Mouse (Mus musculus) midbrain, embryonic 12.5 days (tissue): Measurements from ENCODE around the gene Rac2. TPM values are rescaled to one million over a fixed set of nuclear protein-coding genes. Genes with fewer than 3 reads are reported as not detected.

Experiments used
- ATAC-seq: fragments of 200-750 bp; cut with Nextera tagmentation; 2 replicates; pipeline ENCODE4 v1.8.0; 2017; ENCODE audit warnings: low read depth, moderate TSS enrichment, moderate library complexity; ENCODE audit not compliant: low FRiP score
- H3K27ac ChIP-seq: fragments of 300-500 bp; sonication (generic); replicated peaks from 2 replicates; pipeline ENCODE4 v1.5.1; 2016; ENCODE audit warnings: mild to moderate bottlenecking
- H3K27me3 ChIP-seq: fragments of 300-500 bp; sonication (generic); 2 replicates; pipeline ENCODE4 v1.6.1; 2016; ENCODE audit warnings: mild to moderate bottlenecking
- H3K36me3 ChIP-seq: fragments of 300-500 bp; sonication (generic); 2 replicates; pipeline ENCODE4 v1.6.1; 2016
- H3K4me1 ChIP-seq: fragments of 300-500 bp; sonication (generic); 2 replicates; pipeline ENCODE4 v1.6.1; 2016
- H3K4me2 ChIP-seq: fragments of 300-500 bp; sonication (generic); replicated peaks from 2 replicates; pipeline ENCODE4 v1.6.1; 2016; ENCODE audit warnings: mild to moderate bottlenecking, moderate library complexity
- H3K4me3 ChIP-seq: fragments of 300-500 bp; sonication (generic); 2 replicates; pipeline ENCODE4 v1.5.1; 2016; ENCODE audit warnings: mild to moderate bottlenecking
- H3K9ac ChIP-seq: fragments of 300-500 bp; sonication (generic); replicated peaks from 2 replicates; pipeline ENCODE4 v1.6.1; 2016; ENCODE audit warnings: mild to moderate bottlenecking, moderate library complexity
- H3K9me3 ChIP-seq: fragments of 300-500 bp; sonication (generic); 2 replicates; pipeline ENCODE4 v1.6.1; 2016; ENCODE audit warnings: mild to moderate bottlenecking
- WGBS: fragments of 180-500 bp; shearing (Covaris S2); methylation state at CpG from one replicate; pipeline ENCODE4 v1.1.7; 2016; 5-methylcytosine and 5-hydroxymethylcytosine counted together
- polyA plus RNA-seq: library from polyadenylated mRNA; unstranded; fragments of >200 nt; fragmentation: Nextera tagmentation; extraction: Ambion mirVana; gene quantifications from 2 replicates; pipeline ENCODE4 v1.2.1, GENCODE M21; 2016

The Rac2 gene
- 4.5 and 6.9 TPM in 2 replicates for polyA plus RNA-seq

DNA sequence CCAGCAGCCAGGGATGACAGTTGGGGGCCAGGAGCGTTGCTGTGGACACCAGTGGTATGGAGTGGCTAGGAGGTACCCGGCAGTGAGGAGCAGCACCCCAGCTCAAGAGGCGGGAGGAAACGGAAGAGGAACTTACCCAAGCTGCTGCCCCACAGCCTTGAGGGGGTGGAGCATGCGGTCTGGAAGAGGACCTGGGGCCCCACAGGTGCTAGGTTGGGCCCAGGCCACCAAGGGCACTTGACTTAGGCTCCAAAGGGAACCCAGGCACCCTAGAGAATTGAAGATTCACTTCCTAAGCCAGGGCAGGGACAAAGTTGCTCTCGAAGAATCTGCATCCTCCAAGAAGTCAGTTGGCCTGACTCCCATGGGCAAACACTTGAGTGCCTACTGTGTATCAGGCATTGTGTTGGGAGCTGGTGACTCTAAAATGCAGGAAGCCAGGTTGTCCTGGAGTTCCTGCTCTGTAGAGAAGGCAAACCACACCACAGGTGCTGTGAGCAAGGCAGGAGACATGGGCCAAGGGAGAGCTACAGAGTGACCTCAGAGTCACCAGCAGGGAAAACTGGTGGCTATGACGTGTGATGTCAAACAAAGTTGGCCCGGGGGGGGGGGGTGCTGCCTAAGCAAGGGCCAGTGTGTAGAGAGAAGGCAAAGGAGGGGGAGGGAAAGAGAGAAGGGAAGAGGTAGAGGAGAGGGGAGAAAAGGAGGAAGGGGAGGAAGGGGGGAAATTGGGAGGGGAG, at the start of gene Rac2:
Gene Rac2, minus strand, starts transcription at position 126 of the 740 bp plus-strand sequence.
- no peaks in the 10 kb centered on the region for H3K4me1 ChIP-seq
- H3K27ac ChIP-seq = no peak within 1 kb of the TSS
- H3K9ac ChIP-seq = no peak within 1 kb of the TSS
- no peak within 1 kb of the TSS for H3K4me3 ChIP-seq
- peaks cover 4% of the 10 kb centered on the region for H3K27me3 ChIP-seq
- no peaks in the 10 kb centered on the region for H3K36me3 ChIP-seq
- no peak for ATAC-seq
- 83% methylated on average over 8 of the region's 8 CpGs for WGBS
- H3K4me2 ChIP-seq = no peak within 1 kb of the TSS
- no peaks in the 10 kb centered on the region for H3K9me3 ChIP-seq

DNA sequence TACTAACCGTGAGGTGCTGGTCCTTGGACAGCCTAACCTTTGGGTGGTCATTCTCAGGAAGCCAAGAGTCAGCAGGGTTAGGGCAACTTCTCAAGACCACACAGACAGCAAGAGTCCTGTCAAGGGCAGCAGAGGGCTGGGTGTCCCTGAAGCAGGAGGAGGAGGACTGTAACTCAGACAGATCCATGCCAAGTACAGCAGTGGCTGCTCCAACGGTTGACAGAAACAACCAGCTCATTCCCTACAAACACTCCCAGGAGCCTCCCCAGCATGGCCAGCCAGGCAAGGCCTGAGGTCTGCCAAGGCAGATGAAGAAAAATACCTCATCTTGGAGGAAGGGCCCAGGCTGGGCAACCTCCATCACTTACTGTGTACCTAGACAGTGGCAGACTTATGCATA, 44.4 kb upstream of the Rac2 start:
- Histone ChIP-seq H3K4me2 (no peak overlapping the region), H3K27ac (no peak overlapping the region), H3K4me1 (no peaks in the 10 kb centered on the region), H3K9me3 (no peaks in the 10 kb centered on the region), H3K4me3 (no peak overlapping the region), H3K9ac (no peak overlapping the region), H3K27me3 (peaks cover 20% of the 10 kb centered on the region), H3K36me3 (no peaks in the 10 kb centered on the region)
- ATAC-seq = no peak
- 87% methylated on average over 2 of the region's 2 CpGs for WGBS

DNA sequence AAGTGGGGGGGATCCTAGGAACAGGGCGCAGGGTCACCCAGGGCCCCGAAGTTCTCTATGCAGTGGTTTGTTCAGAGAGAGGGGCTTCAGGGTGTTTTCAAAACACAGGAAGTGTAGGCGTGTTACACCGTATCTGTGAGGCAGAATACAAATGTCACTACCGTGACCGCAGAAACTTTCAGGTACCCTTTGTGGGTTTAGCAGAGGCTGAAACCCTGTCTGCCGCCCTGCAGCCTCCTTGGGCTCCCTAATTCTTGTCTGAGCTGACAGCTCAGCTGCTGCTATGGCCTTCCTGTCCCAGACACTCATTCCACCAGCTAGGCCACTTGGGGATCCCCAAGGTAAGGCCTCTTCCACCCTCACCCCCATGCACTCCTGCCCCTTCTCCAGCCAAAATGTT, 42.0 kb upstream of the Rac2 start:
- no peak overlapping the region for H3K9ac ChIP-seq
- peaks cover 7% of the 10 kb centered on the region for H3K4me1 ChIP-seq
- 0 out of 2 replicates have a peak, but pooled peaks cover under 1% of the 10 kb centered on the region for H3K27me3 ChIP-seq
- H3K4me2 ChIP-seq = no peak overlapping the region
- H3K9me3 ChIP-seq = no peaks in the 10 kb centered on the region
- no peak overlapping the region for H3K4me3 ChIP-seq
- no peak overlapping the region for H3K27ac ChIP-seq
- no peaks in the 10 kb centered on the region for H3K36me3 ChIP-seq
- no peak for ATAC-seq
- WGBS = 91% methylated on average over 7 of the region's 7 CpGs

DNA sequence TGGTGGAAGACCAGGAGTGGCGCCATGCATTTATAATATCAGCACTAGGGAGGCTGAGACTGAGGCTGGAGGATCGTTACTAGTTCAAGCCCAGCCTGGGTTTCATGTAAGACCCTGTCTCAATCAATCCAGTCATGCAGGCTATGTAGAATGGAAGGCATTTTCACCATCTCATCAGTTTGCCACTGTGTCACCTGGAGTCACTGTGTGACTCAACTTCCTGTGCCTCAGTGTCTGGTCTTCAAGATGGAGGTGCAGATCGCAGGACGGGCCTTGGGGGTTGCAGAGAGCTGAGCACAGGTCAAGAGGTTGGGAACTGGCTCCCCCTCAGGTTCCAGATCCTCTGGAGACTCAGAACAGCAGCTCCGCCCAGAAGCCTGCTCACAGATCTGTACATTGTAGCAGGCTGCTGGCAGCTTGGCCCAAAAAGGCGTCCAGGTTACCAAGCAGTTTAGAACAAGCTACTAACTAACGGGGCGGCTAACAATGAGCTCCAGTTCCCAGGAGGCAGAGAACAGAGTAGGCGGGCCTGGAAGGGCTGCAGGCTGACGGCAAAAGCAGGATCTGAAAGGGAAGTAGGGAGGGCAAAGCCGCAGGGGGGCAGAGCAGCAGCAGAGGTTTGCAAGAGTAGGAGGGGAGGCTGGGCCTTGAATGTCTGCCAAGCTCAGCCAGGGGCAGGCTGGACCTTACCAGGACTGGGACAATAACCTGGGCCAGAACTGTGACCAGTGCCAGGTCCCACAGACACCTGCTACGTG, 38.3 kb upstream of the Rac2 start:
- ATAC-seq = no peak
- Histone ChIP-seq H3K4me3 (no peak overlapping the region), H3K36me3 (no peaks in the 10 kb centered on the region), H3K9ac (0 out of 2 replicates have a peak overlapping the region, but pooled peaks have one; percentile 12), H3K27me3 (no peaks in the 10 kb centered on the region), H3K9me3 (no peaks in the 10 kb centered on the region), H3K4me2 (no peak overlapping the region), H3K27ac (no peak overlapping the region), H3K4me1 (peaks cover 7% of the 10 kb centered on the region)
- WGBS = 39% methylated on average over 12 of the region's 12 CpGs

DNA sequence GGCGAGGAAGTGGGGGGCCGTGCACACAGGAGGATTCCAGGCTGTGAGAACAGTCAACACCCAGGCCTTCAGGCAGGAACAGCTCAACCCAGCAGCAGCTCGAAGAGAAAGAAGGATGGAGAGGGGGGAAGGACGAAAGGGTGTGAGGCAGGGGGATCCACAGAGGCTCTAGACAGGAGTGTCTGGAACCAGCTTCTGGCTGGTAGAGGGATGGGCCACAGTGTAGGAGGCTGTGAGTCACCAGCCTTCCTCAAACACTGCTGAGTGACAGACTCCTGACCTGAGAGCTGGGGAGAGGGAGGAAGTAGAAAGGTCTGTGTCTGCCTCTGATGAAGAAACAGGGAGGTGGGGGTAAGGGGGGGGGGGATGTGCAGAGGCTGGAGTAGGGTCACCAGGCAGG, 34.9 kb upstream of the Rac2 start:
- H3K27me3 ChIP-seq = no peaks in the 10 kb centered on the region
- H3K4me1 ChIP-seq = peaks cover 11% of the 10 kb centered on the region
- no peak for ATAC-seq
- 84% methylated on average over 4 of the region's 4 CpGs for WGBS
- H3K4me3 ChIP-seq = no peak overlapping the region
- H3K27ac ChIP-seq = no peak overlapping the region; the same call in 1 of the 2 replicates
- no peak overlapping the region for H3K4me2 ChIP-seq
- H3K9ac ChIP-seq = no peak overlapping the region
- H3K9me3 ChIP-seq = no peaks in the 10 kb centered on the region
- H3K36me3 ChIP-seq = no peaks in the 10 kb centered on the region

DNA sequence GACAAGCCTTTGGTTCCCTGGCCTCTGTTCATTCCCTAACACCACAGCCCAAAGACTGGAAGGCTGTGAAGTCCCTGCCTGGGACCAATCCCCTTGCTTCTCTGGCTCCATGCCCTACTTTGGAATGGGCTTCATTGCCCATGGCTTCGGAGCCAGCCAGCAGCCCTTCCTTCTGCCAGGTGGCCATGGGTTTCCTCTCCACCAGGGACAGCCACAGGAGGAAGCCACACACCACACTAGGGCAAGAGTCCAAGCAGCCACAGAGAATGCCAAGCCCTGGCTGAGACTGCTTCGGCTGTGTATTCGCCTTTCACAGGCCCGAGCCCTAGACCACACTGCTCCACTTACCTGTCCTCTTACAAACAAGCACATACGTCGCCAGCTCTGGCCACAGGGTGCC, 33.5 kb upstream of the Rac2 start:
- Histone ChIP-seq H3K36me3 (no peaks in the 10 kb centered on the region), H3K4me1 (peaks cover 7% of the 10 kb centered on the region)
- no peak for ATAC-seq

DNA sequence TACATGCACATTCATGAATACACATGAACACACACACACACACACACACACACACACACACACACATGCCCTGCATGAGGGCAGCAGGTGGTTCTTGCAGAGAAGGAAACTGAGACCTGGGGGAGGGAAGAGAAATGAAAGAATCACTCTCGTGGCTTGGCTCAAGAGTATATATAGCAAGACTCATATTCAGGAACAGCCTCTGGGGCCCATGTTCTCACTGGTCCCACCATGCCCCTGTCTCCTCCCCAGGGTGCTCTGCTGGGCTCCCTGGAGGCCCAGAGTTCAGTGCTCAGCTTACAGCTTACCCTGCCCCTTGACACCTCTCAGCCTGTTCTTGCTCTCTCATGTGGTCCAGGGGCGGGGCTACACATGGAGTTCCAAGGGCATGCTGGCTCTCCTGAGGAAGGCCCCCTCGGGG, 32.8 kb upstream of the Rac2 start:
- H3K4me3 ChIP-seq = no peak overlapping the region
- no peaks in the 10 kb centered on the region for H3K27me3 ChIP-seq
- no peak overlapping the region for H3K4me2 ChIP-seq
- H3K36me3 ChIP-seq = no peaks in the 10 kb centered on the region
- no peak overlapping the region for H3K27ac ChIP-seq
- no peak overlapping the region for H3K9ac ChIP-seq
- WGBS = 60% methylated on average over 3 of the region's 3 CpGs
- no peaks in the 10 kb centered on the region for H3K9me3 ChIP-seq
- ATAC-seq = no peak
- H3K4me1 ChIP-seq = 0 out of 2 replicates have a peak, but pooled peaks cover 3% of the 10 kb centered on the region

More for the DNA sequence above, 33.5 kb upstream of the Rac2 start:
- 86% methylated on average over 6 of the region's 6 CpGs for WGBS
- H3K4me3 ChIP-seq = no peak overlapping the region
- H3K4me2 ChIP-seq = no peak overlapping the region
- H3K9me3 ChIP-seq = no peaks in the 10 kb centered on the region
- H3K27ac ChIP-seq = no peak overlapping the region
- no peak overlapping the region for H3K9ac ChIP-seq
- no peaks in the 10 kb centered on the region for H3K27me3 ChIP-seq

DNA sequence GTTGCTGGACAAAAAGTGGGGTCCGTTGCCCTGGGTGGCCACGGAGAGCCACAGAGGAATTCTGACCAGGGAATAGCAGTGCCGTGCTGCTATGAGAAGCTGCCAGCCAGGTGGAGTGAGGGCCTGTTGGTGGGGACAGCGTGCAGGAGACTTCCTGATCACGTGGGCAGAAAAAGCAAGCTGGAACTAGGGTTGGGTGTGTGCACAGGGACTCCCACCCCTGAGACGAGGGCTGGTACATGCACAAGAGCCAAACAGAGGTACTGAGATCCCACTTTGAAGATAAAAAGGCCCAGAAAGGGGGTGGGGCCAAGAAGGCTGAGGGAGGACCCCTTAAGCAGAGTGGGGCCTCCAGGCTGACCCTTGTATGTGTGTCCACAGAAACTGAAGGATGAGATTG, 31.7 kb upstream of the Rac2 start:
- 74% methylated on average over 6 of the region's 6 CpGs for WGBS
- no peaks in the 10 kb centered on the region for H3K27me3 ChIP-seq

DNA sequence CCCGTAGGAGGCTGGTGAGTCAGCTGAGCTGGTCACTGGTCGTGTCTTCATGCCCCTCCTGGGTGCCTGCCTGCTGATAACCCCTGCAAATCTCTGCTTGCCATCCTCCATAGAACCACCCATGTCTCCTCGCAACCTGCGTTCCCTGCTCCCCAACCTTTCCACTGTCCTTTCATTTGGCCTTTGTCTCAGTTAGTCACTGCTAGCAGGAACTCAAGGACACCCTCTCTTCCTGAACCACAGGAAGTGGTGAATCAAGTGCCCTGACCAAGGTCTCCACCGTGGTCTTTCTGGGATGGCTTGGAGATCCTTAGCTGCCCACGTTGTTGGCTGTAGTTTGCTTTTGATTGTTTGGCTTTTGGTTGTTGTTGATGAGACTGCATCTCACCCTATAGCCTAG, 28.6 kb upstream of the Rac2 start:
- 82% methylated on average over 6 of the region's 6 CpGs for WGBS
- no peak overlapping the region for H3K4me2 ChIP-seq

More for the DNA sequence above, 31.7 kb upstream of the Rac2 start:
- H3K4me3 ChIP-seq = no peak overlapping the region
- H3K27ac ChIP-seq = no peak overlapping the region
- no peaks in the 10 kb centered on the region for H3K9me3 ChIP-seq
- no peak overlapping the region for H3K4me2 ChIP-seq
- 0 out of 2 replicates have a peak, but pooled peaks cover 3% of the 10 kb centered on the region for H3K4me1 ChIP-seq
- H3K9ac ChIP-seq = no peak overlapping the region
- no peak for ATAC-seq
- H3K36me3 ChIP-seq = no peaks in the 10 kb centered on the region

DNA sequence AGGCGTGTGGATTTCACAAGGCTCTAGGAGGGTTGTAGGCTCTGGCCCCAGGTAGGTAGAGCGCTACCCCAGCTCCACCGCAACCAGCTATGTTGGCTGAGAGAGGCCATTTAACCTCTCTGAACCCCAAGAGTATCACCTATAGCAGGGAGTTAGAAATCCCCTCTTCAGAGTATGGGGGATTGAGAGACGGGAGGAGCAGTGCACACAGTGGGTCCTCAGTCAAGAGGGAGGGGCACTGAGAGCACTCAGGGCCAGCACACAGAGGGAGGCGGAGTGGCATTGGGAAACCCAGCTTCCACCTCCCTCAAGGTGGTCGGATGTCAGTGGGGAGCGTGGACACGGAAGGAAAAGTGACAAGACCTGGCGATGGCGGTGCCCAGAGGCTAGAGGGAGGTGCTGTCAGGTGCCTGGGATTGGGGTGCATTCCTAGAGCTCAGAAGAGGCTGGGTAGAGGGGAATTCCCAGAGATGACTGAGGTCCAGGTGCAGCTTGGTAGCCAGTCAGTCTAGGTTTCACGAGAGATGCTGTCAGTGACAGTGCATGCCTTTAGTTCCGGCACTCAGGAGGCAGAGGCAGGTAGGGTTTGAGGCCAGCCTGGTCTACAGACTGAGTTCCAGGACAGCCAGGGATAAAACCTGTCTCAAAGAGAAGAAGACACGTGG, 27.1 kb upstream of the Rac2 start:
- Histone ChIP-seq H3K36me3 (no peaks in the 10 kb centered on the region), H3K9ac (no peak overlapping the region), H3K27me3 (no peaks in the 10 kb centered on the region), H3K4me2 (no peak overlapping the region), H3K4me3 (no peak overlapping the region), H3K27ac (no peak overlapping the region), H3K4me1 (no peaks in the 10 kb centered on the region), H3K9me3 (no peaks in the 10 kb centered on the region)
- no peak for ATAC-seq
- 83% methylated on average over 13 of the region's 13 CpGs for WGBS

More for the DNA sequence above, 28.6 kb upstream of the Rac2 start:
- Histone ChIP-seq H3K9me3 (no peaks in the 10 kb centered on the region), H3K27ac (no peak overlapping the region), H3K9ac (no peak overlapping the region), H3K36me3 (no peaks in the 10 kb centered on the region), H3K4me1 (0 out of 2 replicates have a peak, but pooled peaks cover 3% of the 10 kb centered on the region), H3K4me3 (no peak overlapping the region), H3K27me3 (no peaks in the 10 kb centered on the region)
- no peak for ATAC-seq

DNA sequence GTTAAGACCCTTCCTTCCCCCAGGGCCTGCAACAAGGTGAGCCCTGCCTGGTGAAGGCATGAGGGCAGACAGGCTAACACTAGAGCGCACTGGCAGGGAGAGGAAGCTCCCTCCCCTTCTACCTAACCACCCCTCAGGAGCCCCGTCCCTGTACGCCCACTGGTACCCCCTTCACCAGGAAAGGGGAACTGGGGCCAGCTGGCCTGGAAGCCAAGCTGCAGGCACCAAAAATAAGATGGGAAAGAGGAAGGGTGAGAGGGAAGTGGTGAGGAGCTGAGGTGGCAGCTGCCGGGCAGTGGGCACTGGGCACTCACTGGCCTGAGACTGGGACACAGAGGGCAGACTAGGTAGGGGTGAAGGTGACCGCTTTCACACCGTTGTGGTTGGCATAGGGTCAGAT, 26.5 kb upstream of the Rac2 start:
- Histone ChIP-seq H3K4me1 (no peaks in the 10 kb centered on the region), H3K4me3 (no peak overlapping the region), H3K36me3 (no peaks in the 10 kb centered on the region), H3K27ac (no peak overlapping the region), H3K9ac (no peak overlapping the region), H3K9me3 (no peaks in the 10 kb centered on the region), H3K27me3 (no peaks in the 10 kb centered on the region), H3K4me2 (no peak overlapping the region)
- 84% methylated on average over 6 of the region's 6 CpGs for WGBS
- no peak for ATAC-seq

DNA sequence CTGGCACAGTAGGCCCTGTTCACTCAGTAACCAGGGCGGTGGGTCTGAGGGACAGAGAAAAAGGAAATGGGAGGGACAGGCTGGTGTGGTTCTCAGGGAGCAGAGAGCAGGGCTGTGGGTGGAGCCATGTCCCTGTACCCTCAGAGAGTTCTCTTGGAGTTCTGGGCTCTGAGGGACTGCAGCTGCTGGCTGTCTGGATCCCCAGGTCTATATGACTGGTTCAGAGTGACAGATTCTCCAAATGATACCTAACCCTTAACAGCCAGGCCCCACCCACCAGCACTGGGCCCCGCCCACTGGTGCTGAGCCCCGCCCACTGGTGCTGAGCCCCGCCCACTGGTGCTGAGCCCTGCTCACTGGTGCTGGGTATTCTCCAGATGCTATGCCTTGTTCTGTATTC, 25.1 kb upstream of the Rac2 start:
- no peak for ATAC-seq
- no peak overlapping the region for H3K27ac ChIP-seq
- WGBS = 70% methylated on average over 4 of the region's 4 CpGs

More for the DNA sequence above, 25.1 kb upstream of the Rac2 start:
- Histone ChIP-seq H3K9ac (no peak overlapping the region), H3K36me3 (no peaks in the 10 kb centered on the region), H3K4me2 (no peak overlapping the region), H3K4me3 (no peak overlapping the region), H3K9me3 (no peaks in the 10 kb centered on the region), H3K4me1 (no peaks in the 10 kb centered on the region), H3K27me3 (no peaks in the 10 kb centered on the region)
